Mouse (Mus musculus) stomach, postnatal 0 days (tissue): ENCODE measurements at regions not wholly inside any gene's neighbourhood (a gene's known extent, or its start where the extent isn't known, plus 50 kb on each side); places are given as distances from the start of the nearest gene placed in this dataset.

ENCODE experiments used
- ATAC-seq: fragments of 200-750 bp; cut with Nextera tagmentation; 2 replicates; pipeline ENCODE4 v1.8.0; 2017; ENCODE audit not compliant: low FRiP score, low TSS enrichment
- DNase-seq: peaks from one replicate; pipeline ENCODE4 v3.0.0-alpha.2; 2016; ENCODE audit warnings: low spot score
- H3K27ac ChIP-seq: fragments of 300-500 bp; sonication (generic); replicated peaks from 2 replicates; pipeline ENCODE4 v1.5.1; 2014; ENCODE audit warnings: mild to moderate bottlenecking, control low read depth
- H3K27me3 ChIP-seq: fragments of 300-500 bp; sonication (generic); 2 replicates; pipeline ENCODE4 v1.6.1; 2014; ENCODE audit warnings: low read length; ENCODE audit not compliant: control insufficient read depth, insufficient read depth
- H3K36me3 ChIP-seq: fragments of 300-500 bp; sonication (generic); 2 replicates; pipeline ENCODE4 v1.6.1; 2014; ENCODE audit warnings: low read length, mixed read lengths; ENCODE audit not compliant: control insufficient read depth, insufficient read depth
- H3K4me1 ChIP-seq: fragments of 300-500 bp; sonication (generic); replicated peaks from 2 replicates; pipeline ENCODE4 v1.6.1; 2014; ENCODE audit warnings: antibody characterized with exemption; ENCODE audit not compliant: control insufficient read depth, insufficient read depth
- H3K4me2 ChIP-seq: fragments of 300-500 bp; sonication (generic); replicated peaks from 2 replicates; pipeline ENCODE4 v1.6.1; 2014; ENCODE audit warnings: low read depth, mild to moderate bottlenecking, control low read depth, moderate library complexity
- H3K4me3 ChIP-seq: fragments of 300-500 bp; sonication (generic); 2 replicates; pipeline ENCODE4 v1.5.1; 2014; ENCODE audit warnings: low read depth, low read length, control low read depth
- H3K9ac ChIP-seq: fragments of 300-500 bp; sonication (generic); 2 replicates; pipeline ENCODE4 v1.6.1; 2014; ENCODE audit warnings: mild to moderate bottlenecking, low read length, control low read depth, mixed read lengths
- H3K9me3 ChIP-seq: fragments of 300-500 bp; sonication (generic); 2 replicates; pipeline ENCODE4 v1.6.1; 2016; ENCODE audit warnings: low read length; ENCODE audit not compliant: control insufficient read depth
- CTCF ChIP-seq: IDR thresholded peaks from 2 replicates; pipeline ENCODE4 v1.5.1; 2016; ENCODE audit warnings: antibody characterized with exemption, low read depth, mild to moderate bottlenecking, moderate library complexity
- EP300 ChIP-seq: optimal IDR thresholded peaks from 2 replicates; pipeline ENCODE3; 2016; ENCODE audit warnings: antibody characterized with exemption
- WGBS: fragments of 180-500 bp; shearing (Covaris S2); extraction: QIAGEN DNeasy Blood & Tissue Kit; methylation state at CpG from one replicate; pipeline ENCODE4 v1.1.7; 2014; 5-methylcytosine and 5-hydroxymethylcytosine counted together

DNA sequence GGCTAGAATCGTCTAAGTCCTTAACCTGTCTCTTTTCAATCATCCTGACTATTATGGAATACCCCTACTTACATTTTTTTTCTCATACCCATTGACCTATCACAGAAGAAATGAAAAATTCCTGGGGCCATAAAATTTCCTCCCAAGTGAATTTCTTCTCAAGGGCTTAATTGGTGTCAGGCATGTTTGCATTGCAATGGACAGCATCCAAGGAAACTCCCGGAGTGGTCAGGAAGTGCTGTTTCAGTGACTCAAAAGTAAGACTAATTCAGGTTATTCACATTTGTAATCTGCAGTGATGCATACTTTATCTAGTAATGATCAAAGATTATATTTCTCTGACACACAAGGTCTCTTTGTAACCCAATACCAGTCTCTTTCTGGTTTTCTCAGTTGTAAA lies 111.5 kb upstream of the Tnfaip3 start:
- TF ChIP-seq CTCF, result no peak
- TF ChIP-seq EP300, result no peak
- Histone ChIP-seq H3K4me2 (no peak overlapping the region), H3K36me3 (no peaks in the 10 kb centered on the region), H3K4me3 (no peak overlapping the region), H3K27me3 (no peaks in the 10 kb centered on the region), H3K4me1 (0 out of 2 replicates have a peak, but pooled peaks cover 2% of the 10 kb centered on the region), H3K9me3 (no peaks in the 10 kb centered on the region), H3K9ac (no peak overlapping the region), H3K27ac (no peak overlapping the region)
- 25% methylated on average over 2 of the region's 2 CpGs for WGBS
- ATAC-seq (no peak), DNase-seq (no peak)

DNA sequence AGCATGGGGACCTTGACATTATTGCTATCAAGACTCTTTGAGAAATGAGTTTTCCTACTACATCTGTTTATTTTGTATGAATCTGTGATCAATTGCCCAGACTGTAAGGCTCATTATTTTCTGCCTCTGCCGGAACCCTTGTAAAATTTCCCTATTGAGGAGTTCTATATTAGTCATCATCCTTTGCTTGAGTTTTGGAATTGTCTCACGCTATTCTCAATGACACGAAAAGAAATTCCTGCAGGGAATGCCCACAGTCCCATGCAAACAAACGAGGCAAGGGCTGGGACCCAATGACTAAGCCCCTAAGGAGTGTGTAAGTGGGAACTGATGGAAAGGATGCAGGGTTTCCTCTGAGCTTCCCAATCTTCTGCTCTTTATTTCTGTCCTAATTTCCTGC lies 111.0 kb upstream of the Tnfaip3 start:
- H3K27ac ChIP-seq, result no peak overlapping the region
- no peaks in the 10 kb centered on the region for H3K27me3 ChIP-seq
- no peak overlapping the region for H3K4me2 ChIP-seq
- TF ChIP-seq CTCF, result no peak
- no peak for TF ChIP-seq EP300
- DNase-seq (no peak), ATAC-seq (no peak)
- no peak overlapping the region for H3K4me3 ChIP-seq
- H3K9ac ChIP-seq, result no peak overlapping the region
- WGBS, result 37% methylated on average over 4 of the region's 4 CpGs
- H3K36me3 ChIP-seq, result no peaks in the 10 kb centered on the region
- no peaks in the 10 kb centered on the region for H3K9me3 ChIP-seq
- 0 out of 2 replicates have a peak, but pooled peaks cover 2% of the 10 kb centered on the region for H3K4me1 ChIP-seq

DNA sequence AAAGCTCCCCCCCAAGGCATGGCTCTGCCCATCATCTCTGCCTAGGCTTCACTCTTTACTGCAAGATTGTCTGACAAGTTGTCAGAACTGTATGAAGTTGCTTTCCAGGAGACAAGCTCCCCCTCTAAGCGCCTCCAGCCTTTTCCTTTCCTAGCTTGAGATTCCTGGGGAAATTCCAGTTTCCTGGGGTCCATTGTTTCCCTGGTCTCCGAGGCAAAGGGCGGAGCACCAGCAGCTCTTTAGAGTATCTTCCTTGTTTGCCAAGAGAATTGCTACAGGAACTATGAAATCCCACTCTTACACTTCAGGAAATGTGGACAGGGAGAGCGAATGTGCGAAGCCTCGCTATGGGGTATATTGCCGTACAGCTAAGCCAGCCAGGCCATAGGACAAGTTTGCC lies 108.2 kb upstream of the Tnfaip3 start:
- Histone ChIP-seq H3K27ac (no peak overlapping the region), H3K4me2 (no peak overlapping the region), H3K27me3 (no peaks in the 10 kb centered on the region), H3K4me3 (no peak overlapping the region), H3K9ac (no peak overlapping the region), H3K9me3 (no peaks in the 10 kb centered on the region), H3K36me3 (no peaks in the 10 kb centered on the region), H3K4me1 (0 out of 2 replicates have a peak, but pooled peaks cover 2% of the 10 kb centered on the region)
- no peak for DNase-seq
- no peak for ATAC-seq
- whole genome bisulfite sequencing, result 74% methylated on average over 7 of the region's 7 CpGs
- TF ChIP-seq EP300 (no peak), CTCF (no peak)

DNA sequence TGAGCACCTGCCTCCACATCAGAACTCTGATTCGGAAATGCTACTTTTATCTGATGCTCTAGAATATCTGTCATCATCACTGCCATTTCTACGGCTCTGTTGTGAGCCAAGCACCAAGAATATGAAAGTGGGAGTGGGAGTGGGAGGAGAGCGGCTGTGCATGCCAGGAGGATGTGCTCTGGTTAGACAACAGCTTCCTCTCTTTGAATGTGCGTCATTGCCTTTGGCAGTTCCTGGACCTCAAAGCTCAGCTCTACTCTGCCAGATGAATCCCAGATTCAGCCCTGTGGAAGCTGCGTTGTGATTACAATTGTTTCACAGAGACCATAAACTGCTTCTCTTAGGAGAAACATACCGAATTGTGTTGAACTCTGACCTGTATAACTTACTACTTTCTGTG lies 106.8 kb upstream of the Tnfaip3 start:
- ATAC-seq, result peak; percentile 33; the same call in 1 of the 2 replicates
- Histone ChIP-seq H3K9me3 (no peaks in the 10 kb centered on the region), H3K9ac (no peak overlapping the region), H3K4me1 (0 out of 2 replicates have a peak, but pooled peaks cover 2% of the 10 kb centered on the region), H3K4me2 (no peak overlapping the region), H3K27ac (no peak overlapping the region), H3K4me3 (no peak overlapping the region), H3K36me3 (no peaks in the 10 kb centered on the region), H3K27me3 (no peaks in the 10 kb centered on the region)
- WGBS, result 53% methylated on average over 6 of the region's 6 CpGs
- no peak for DNase-seq
- TF ChIP-seq EP300, result no peak
- no peak for TF ChIP-seq CTCF

DNA sequence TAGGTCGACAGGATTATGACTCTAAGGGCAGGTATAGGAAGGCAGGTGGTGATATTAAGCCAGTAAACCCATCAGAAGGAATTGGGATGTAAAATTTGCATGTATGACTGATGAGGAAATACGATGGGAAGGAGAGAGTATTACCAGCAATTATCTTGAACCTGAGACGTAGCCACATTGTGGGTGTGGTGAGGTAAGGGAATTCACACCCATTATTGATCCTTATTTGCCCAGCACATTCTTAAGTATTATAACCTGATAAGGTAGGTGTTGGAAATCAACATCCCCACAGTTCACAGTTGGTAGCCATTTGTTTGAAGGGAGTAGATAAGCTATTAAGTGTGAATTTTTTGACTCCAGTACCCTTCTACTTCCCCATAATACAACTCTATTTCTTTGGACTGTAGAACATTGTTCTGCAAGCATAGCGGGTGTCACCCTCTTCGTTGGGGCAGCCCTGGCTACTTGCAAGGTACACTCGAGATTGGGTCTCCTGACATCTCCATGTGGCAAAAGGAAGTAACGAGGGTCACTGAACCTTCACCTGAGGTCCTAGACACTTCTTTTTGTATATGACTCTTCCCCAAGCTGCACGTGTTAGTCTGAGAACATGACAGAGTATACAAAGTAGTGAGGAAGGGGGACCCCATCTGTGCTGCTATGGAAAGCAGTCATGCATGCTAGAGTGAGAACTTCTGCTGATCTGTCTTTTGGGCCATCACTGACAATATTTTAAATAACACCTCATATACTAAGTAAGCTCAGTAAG lies 104.0 kb upstream of the Tnfaip3 start:
- H3K9ac ChIP-seq, result no peak overlapping the region
- WGBS, result 56% methylated on average over 8 of the region's 8 CpGs
- ATAC-seq, result peak; percentile 81
- TF ChIP-seq EP300 (no peak), CTCF (no peak)
- no peak overlapping the region for H3K27ac ChIP-seq
- DNase-seq, result no peak
- no peaks in the 10 kb centered on the region for H3K9me3 ChIP-seq
- no peaks in the 10 kb centered on the region for H3K4me1 ChIP-seq
- H3K27me3 ChIP-seq, result no peaks in the 10 kb centered on the region
- H3K4me2 ChIP-seq, result no peak overlapping the region
- no peaks in the 10 kb centered on the region for H3K36me3 ChIP-seq
- no peak overlapping the region for H3K4me3 ChIP-seq

DNA sequence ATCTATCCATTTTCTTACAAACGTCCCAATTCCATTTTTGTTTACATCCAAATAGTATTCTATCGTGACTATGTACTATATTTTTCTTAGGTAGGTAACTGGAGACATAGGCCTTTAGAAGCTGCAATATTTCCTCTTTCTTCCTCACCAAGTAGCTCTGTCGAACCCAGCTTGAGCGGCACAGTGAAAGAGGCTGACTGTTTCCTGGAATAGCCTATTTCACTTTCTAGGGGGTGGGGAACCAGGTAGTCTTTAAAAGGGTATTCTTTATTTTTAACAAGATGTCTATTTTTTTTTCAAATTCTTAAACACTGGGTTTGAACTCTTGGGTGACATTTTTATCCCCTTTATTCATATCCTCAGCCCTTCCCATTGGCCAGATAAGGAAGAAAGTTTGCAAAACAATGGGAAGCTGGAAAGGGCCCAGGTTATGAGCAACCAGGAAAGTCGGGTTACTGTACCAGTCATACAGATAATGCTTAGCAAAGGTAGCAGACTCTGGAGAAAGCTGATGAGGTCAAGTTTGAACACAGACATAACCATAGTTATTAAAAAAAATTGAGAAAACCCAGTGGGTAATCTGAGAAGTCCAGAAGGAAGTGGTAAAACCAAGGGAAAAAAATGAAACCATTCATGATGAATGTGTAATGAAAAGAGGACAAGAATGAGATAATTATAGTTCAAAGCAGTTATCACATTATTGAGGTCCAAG lies 103.3 kb upstream of the Tnfaip3 start:
- peak; percentile 65; the same call in 1 of the 2 replicates for ATAC-seq
- Histone ChIP-seq H3K27ac (no peak overlapping the region), H3K9me3 (no peaks in the 10 kb centered on the region), H3K27me3 (no peaks in the 10 kb centered on the region), H3K4me2 (no peak overlapping the region), H3K4me3 (no peak overlapping the region), H3K36me3 (no peaks in the 10 kb centered on the region), H3K9ac (no peak overlapping the region), H3K4me1 (no peaks in the 10 kb centered on the region)
- DNase-seq, result no peak
- TF ChIP-seq CTCF (no peak), EP300 (no peak)
- 63% methylated on average over 5 of the region's 5 CpGs for WGBS
